Mouse (Mus musculus) neural tube, embryonic 12.5 days (tissue): ENCODE measurements around the gene Micu1. TPM values are rescaled to one million over a fixed set of nuclear protein-coding genes. Genes with fewer than 3 reads are reported as not detected.

ENCODE experiments used
- ATAC-seq: fragments of 200-750 bp; cut with Nextera tagmentation; 2 replicates; pipeline ENCODE4 v1.8.0; 2017; ENCODE audit warnings: low read depth, mild to moderate bottlenecking, moderate TSS enrichment, moderate library complexity; ENCODE audit not compliant: low FRiP score
- H3K27ac ChIP-seq: fragments of 300-500 bp; sonication (generic); 2 replicates; pipeline ENCODE4 v1.5.1; 2016
- H3K27me3 ChIP-seq: fragments of 300-500 bp; sonication (generic); replicated peaks from 2 replicates; pipeline ENCODE4 v1.6.1; 2016; ENCODE audit warnings: mild to moderate bottlenecking
- H3K36me3 ChIP-seq: fragments of 300-500 bp; sonication (generic); 2 replicates; pipeline ENCODE4 v1.6.1; 2016; ENCODE audit warnings: mild to moderate bottlenecking
- H3K4me1 ChIP-seq: fragments of 300-500 bp; sonication (generic); 2 replicates; pipeline ENCODE4 v1.6.1; 2016
- H3K4me2 ChIP-seq: fragments of 300-500 bp; sonication (generic); replicated peaks from 2 replicates; pipeline ENCODE4 v1.6.1; 2016; ENCODE audit warnings: mild to moderate bottlenecking
- H3K4me3 ChIP-seq: fragments of 300-500 bp; sonication (generic); 2 replicates; pipeline ENCODE4 v1.5.1; 2016
- H3K9ac ChIP-seq: fragments of 300-500 bp; sonication (generic); 2 replicates; pipeline ENCODE4 v1.6.1; 2016; ENCODE audit warnings: mild to moderate bottlenecking
- H3K9me3 ChIP-seq: fragments of 300-500 bp; sonication (generic); 2 replicates; pipeline ENCODE4 v1.6.1; 2016; ENCODE audit warnings: mild to moderate bottlenecking
- WGBS: fragments of 180-500 bp; shearing (Covaris S2); methylation state at CpG from one replicate; pipeline ENCODE4 v1.1.7; 2016; 5-methylcytosine and 5-hydroxymethylcytosine counted together
- polyA plus RNA-seq: library from polyadenylated mRNA; unstranded; fragments of >200 nt; fragmentation: Nextera tagmentation; extraction: Ambion mirVana; gene quantifications from 2 replicates; pipeline ENCODE4 v1.2.1, GENCODE M21; 2016

The Micu1 gene
- polyA plus RNA-seq, 1 experiment from 2014 or later: 75.6 TPM

- ATAC-seq: no peak
- H3K27ac ChIP-seq: no peak overlapping the region
- no peaks in the 10 kb centered on the region for H3K27me3 ChIP-seq
- H3K36me3 ChIP-seq: no peaks in the 10 kb centered on the region
- H3K4me3 ChIP-seq: no peak overlapping the region
- no peak overlapping the region for H3K9ac ChIP-seq
- no peak overlapping the region for H3K4me2 ChIP-seq
- WGBS: 89% methylated on average over 9 of the region's 9 CpGs
- H3K4me1 ChIP-seq: no peaks in the 10 kb centered on the region
- H3K9me3 ChIP-seq: no peaks in the 10 kb centered on the region
These were observed 116.9 kb downstream of the Micu1 start for GRCm38 (mm10) chr10:59819146-59819545.

DNA sequence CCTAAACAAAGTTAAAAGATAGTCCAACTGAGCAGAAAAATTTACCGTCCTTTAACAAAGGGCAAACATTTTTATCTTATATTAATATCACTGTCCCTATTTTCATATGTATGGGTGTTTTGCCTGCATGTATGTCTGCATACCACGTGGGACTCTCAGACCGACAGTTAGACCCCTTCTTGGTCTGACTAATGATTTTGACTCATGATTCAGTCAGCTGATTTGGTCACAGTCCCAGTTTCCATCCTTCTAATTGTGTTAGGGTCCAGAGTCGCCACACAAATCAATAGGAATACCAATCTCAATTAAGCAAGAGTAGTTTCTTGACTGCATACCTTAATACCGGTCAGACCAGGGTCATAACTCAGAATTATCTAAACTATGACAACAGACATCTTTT lies 118.6 kb downstream of the Micu1 start:
- Histone ChIP-seq H3K4me3 (no peak overlapping the region), H3K27ac (no peak overlapping the region), H3K4me1 (no peaks in the 10 kb centered on the region), H3K9me3 (no peaks in the 10 kb centered on the region), H3K36me3 (no peaks in the 10 kb centered on the region), H3K4me2 (no peak overlapping the region), H3K9ac (no peak overlapping the region), H3K27me3 (no peaks in the 10 kb centered on the region)
- no peak for ATAC-seq
- 88% methylated on average over 5 of the region's 5 CpGs for WGBS

DNA sequence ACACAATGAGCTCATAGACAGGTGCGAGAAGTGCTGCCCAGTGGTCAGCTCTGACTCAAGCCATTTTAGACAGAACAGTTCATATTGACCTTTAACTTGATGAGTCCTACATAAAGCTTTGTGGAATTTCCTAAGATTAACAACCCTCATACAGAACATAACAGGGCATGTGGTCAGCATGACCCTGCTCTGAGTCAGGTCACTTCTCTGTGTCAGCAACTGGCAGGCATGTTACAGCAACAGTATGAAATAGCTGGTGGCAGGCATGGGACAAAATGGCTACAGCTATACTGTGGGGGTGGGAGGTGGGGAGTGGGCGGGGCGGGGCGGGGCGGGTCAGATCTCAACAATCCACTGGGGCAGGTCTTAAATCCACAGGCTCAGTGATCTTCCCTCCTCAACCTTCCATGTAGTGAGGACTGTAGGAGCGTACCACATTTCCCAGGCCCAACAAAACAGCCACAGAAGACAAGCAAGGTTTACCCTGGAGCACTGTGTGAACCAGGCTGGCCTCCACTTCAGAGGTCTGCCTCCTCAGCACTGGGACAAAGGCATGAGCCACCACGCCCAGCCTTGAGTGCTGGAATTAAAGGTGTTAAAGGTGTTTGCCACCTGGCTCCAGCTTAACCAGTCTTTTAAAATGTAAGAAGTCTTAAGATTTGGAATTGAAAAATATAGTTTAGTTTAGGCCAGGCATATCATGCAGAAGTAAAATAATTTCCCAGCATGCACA lies 119.2 kb downstream of the Micu1 start:
- WGBS: 75% methylated on average over 7 of the region's 7 CpGs
- H3K9me3 ChIP-seq: no peaks in the 10 kb centered on the region

GRCm38 (mm10) chr10:59822857-59823256 lies 120.6 kb downstream of the Micu1 start:
- no peaks in the 10 kb centered on the region for H3K4me1 ChIP-seq
- H3K9ac ChIP-seq: no peak overlapping the region
- H3K27me3 ChIP-seq: no peaks in the 10 kb centered on the region
- H3K9me3 ChIP-seq: no peaks in the 10 kb centered on the region
- no peak overlapping the region for H3K4me2 ChIP-seq
- H3K36me3 ChIP-seq: peaks cover 9% of the 10 kb centered on the region
- no peak overlapping the region for H3K4me3 ChIP-seq
- no peak for ATAC-seq
- 71% methylated on average over 10 of the region's 10 CpGs for whole genome bisulfite sequencing
- H3K27ac ChIP-seq: no peak overlapping the region

More for the DNA sequence above, 119.2 kb downstream of the Micu1 start:
- Histone ChIP-seq H3K4me1 (no peaks in the 10 kb centered on the region), H3K27ac (no peak overlapping the region), H3K9ac (no peak overlapping the region), H3K36me3 (no peaks in the 10 kb centered on the region), H3K27me3 (no peaks in the 10 kb centered on the region), H3K4me3 (no peak overlapping the region), H3K4me2 (no peak overlapping the region)
- ATAC-seq: no peak; the same call in 1 of the 2 replicates

- H3K4me1 ChIP-seq: no peaks in the 10 kb centered on the region
- WGBS: 85% methylated on average over 16 of the region's 16 CpGs
- no peak overlapping the region for H3K4me2 ChIP-seq
- no peaks in the 10 kb centered on the region for H3K9me3 ChIP-seq
- no peak overlapping the region for H3K27ac ChIP-seq
- no peak overlapping the region for H3K4me3 ChIP-seq
- no peak for ATAC-seq
- peaks cover 31% of the 10 kb centered on the region for H3K36me3 ChIP-seq
- H3K9ac ChIP-seq: no peak overlapping the region
- no peaks in the 10 kb centered on the region for H3K27me3 ChIP-seq
These were observed 123.0 kb downstream of the Micu1 start for GRCm38 (mm10) chr10:59825137-59825812.

GRCm38 (mm10) chr10:59829886-59830285 lies 127.6 kb downstream of the Micu1 start:
- Histone ChIP-seq H3K36me3 (peaks cover 35% of the 10 kb centered on the region), H3K4me1 (no peaks in the 10 kb centered on the region), H3K9ac (no peak overlapping the region), H3K4me3 (no peak overlapping the region), H3K27ac (no peak overlapping the region), H3K27me3 (no peaks in the 10 kb centered on the region), H3K9me3 (no peaks in the 10 kb centered on the region), H3K4me2 (no peak overlapping the region)
- WGBS: 96% methylated on average over 6 of the region's 6 CpGs
- ATAC-seq: no peak

- Histone ChIP-seq H3K27ac (no peak overlapping the region), H3K9me3 (no peaks in the 10 kb centered on the region), H3K4me2 (no peak overlapping the region), H3K4me1 (no peaks in the 10 kb centered on the region), H3K4me3 (no peak overlapping the region), H3K36me3 (peaks cover 35% of the 10 kb centered on the region), H3K27me3 (no peaks in the 10 kb centered on the region), H3K9ac (no peak overlapping the region)
- WGBS: 87% methylated on average over 7 of the region's 7 CpGs
- no peak for ATAC-seq
These were observed 129.7 kb downstream of the Micu1 start for GRCm38 (mm10) chr10:59831950-59832349.

- Histone ChIP-seq H3K27ac (no peak overlapping the region), H3K27me3 (no peaks in the 10 kb centered on the region), H3K4me1 (no peaks in the 10 kb centered on the region), H3K9me3 (no peaks in the 10 kb centered on the region), H3K9ac (no peak overlapping the region), H3K4me3 (no peak overlapping the region), H3K36me3 (peaks cover 4% of the 10 kb centered on the region; the same call in 1 of the 2 replicates), H3K4me2 (no peak overlapping the region)
- no peak for ATAC-seq
- WGBS: 84% methylated on average over 14 of the region's 14 CpGs
These were observed 133.3 kb downstream of the Micu1 start for GRCm38 (mm10) chr10:59835301-59836155.

DNA sequence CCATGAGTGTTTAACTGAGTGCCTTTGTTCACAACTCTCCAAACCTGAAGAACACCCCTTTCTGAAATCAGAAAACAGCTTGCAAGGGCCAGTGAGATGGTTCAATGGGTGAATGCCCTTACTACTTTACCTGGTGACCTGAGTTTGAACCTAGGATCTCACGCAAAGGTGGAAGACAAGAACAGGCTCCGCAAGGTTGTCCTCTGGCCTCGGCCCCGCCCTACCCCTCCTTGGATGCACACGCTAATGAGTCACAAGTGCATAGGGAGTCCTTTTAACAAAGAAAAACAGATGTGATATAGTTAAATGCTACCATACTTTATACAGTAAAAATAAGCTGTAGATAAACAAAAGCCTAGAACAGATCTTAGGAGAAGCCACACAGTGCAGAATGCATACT lies 135.2 kb downstream of the Micu1 start:
- no peak for ATAC-seq
- no peak overlapping the region for H3K27ac ChIP-seq
- H3K9ac ChIP-seq: no peak overlapping the region
- no peaks in the 10 kb centered on the region for H3K9me3 ChIP-seq
- no peaks in the 10 kb centered on the region for H3K27me3 ChIP-seq
- H3K4me3 ChIP-seq: no peak overlapping the region
- peaks cover 1% of the 10 kb centered on the region; the same call in 1 of the 2 replicates for H3K36me3 ChIP-seq
- H3K4me2 ChIP-seq: no peak overlapping the region
- no peaks in the 10 kb centered on the region for H3K4me1 ChIP-seq
- 98% methylated on average over 5 of the region's 5 CpGs for WGBS

DNA sequence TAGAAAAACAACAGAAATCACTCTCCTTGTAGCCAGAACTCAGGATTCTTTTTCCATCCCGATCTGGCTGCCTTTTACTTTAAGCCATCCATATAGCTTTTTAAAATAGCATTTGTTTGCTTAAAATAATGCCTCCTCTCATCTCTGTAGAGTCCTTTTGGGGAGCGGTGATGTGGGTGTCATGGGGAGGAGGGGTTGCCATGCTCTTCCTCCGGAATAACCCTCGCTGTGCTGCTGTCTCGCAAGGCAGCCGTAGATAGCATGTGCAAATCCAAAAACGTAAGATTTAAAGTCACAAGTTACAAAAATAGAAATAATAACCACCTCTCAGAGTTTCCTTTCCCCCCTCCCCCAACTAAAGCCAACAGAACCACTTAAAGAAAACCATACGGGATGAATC lies 139.2 kb downstream of the Micu1 start:
- H3K27me3 ChIP-seq: no peaks in the 10 kb centered on the region
- H3K4me1 ChIP-seq: 0 out of 2 replicates have a peak, but pooled peaks cover 4% of the 10 kb centered on the region
- H3K4me3 ChIP-seq: no peak overlapping the region
- no peak overlapping the region for H3K4me2 ChIP-seq
- 94% methylated on average over 8 of the region's 8 CpGs for WGBS
- no peak for ATAC-seq
- no peaks in the 10 kb centered on the region for H3K36me3 ChIP-seq
- no peak overlapping the region for H3K9ac ChIP-seq
- H3K9me3 ChIP-seq: no peaks in the 10 kb centered on the region
- no peak overlapping the region for H3K27ac ChIP-seq

DNA sequence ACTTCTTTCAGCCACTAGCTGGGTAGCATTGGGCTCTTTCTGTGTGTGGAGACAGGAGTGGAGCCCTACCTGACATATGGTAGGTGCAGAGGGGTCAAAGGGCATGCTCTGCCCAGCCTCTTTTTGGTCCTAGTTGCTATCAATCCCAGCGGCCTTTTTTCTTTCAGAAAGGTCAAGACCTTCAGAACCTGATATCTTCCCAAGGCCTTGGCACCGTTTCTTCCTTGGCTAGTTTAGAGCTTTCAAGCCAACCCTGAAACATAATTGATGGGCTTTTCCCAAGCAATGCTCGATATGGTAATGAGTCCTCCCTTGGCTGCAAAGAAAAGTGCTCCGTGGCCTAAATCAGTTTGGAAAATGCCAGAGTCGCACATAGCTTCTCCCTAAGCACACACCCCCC lies 140.8 kb downstream of the Micu1 start:
- Histone ChIP-seq H3K27me3 (no peaks in the 10 kb centered on the region), H3K4me2 (no peak overlapping the region), H3K9ac (no peak overlapping the region), H3K27ac (no peak overlapping the region), H3K36me3 (no peaks in the 10 kb centered on the region), H3K4me3 (no peak overlapping the region), H3K9me3 (no peaks in the 10 kb centered on the region), H3K4me1 (0 out of 2 replicates have a peak, but pooled peaks cover 4% of the 10 kb centered on the region)
- ATAC-seq: no peak
- WGBS: 30% methylated on average over 5 of the region's 5 CpGs

GRCm38 (mm10) chr10:59844686-59845085 lies 142.4 kb downstream of the Micu1 start:
- Histone ChIP-seq H3K36me3 (no peaks in the 10 kb centered on the region), H3K27ac (no peak overlapping the region), H3K27me3 (no peaks in the 10 kb centered on the region), H3K4me2 (no peak overlapping the region), H3K9ac (no peak overlapping the region), H3K4me3 (no peak overlapping the region), H3K4me1 (0 out of 2 replicates have a peak, but pooled peaks cover 4% of the 10 kb centered on the region), H3K9me3 (no peaks in the 10 kb centered on the region)
- no peak for ATAC-seq
- 49% methylated on average over 9 of the region's 9 CpGs for WGBS
